Mouse (Mus musculus) forebrain, embryonic 13.5 days (tissue): ENCODE data around the gene Cers2. TPM values are rescaled to one million over a fixed set of nuclear protein-coding genes. Genes with fewer than 3 reads are reported as not detected.

Experiments used
- ATAC-seq: fragments of 200-750 bp; cut with Nextera tagmentation; 2 replicates; pipeline ENCODE4 v1.8.0; 2017
- H3K27ac ChIP-seq: fragments of 300-500 bp; sonication (generic); 2 replicates; pipeline ENCODE4 v1.5.1; 2015; ENCODE audit warnings: inconsistent platforms, mild to moderate bottlenecking, moderate library complexity
- H3K27me3 ChIP-seq: fragments of 300-500 bp; sonication (generic); 2 replicates; pipeline ENCODE4 v1.6.1; 2015; ENCODE audit warnings: mild to moderate bottlenecking, inconsistent platforms
- H3K36me3 ChIP-seq: fragments of 300-500 bp; sonication (generic); 2 replicates; pipeline ENCODE4 v1.6.1; 2015; ENCODE audit warnings: mild to moderate bottlenecking, inconsistent platforms; ENCODE audit not compliant: poor library complexity, severe bottlenecking
- H3K4me1 ChIP-seq: fragments of 300-500 bp; sonication (generic); 2 replicates; pipeline ENCODE4 v1.6.1; 2015; ENCODE audit warnings: inconsistent platforms
- H3K4me2 ChIP-seq: fragments of 300-500 bp; sonication (generic); 2 replicates; pipeline ENCODE4 v1.6.1; 2015; ENCODE audit warnings: inconsistent platforms, mild to moderate bottlenecking, moderate library complexity
- H3K4me3 ChIP-seq: fragments of 300-500 bp; sonication (generic); 2 replicates; pipeline ENCODE4 v1.5.1; 2015; ENCODE audit warnings: mild to moderate bottlenecking, inconsistent platforms
- H3K9ac ChIP-seq: fragments of 300-500 bp; sonication (generic); 2 replicates; pipeline ENCODE4 v1.6.1; 2015; ENCODE audit warnings: mild to moderate bottlenecking, inconsistent platforms
- H3K9me3 ChIP-seq: fragments of 300-500 bp; sonication (generic); replicated peaks from 2 replicates; pipeline ENCODE4 v1.6.1; 2016; ENCODE audit warnings: inconsistent platforms
- WGBS: fragments of 180-500 bp; shearing (Covaris S2); methylation state at CpG from one replicate; pipeline ENCODE4 v1.1.7; 2015; 5-methylcytosine and 5-hydroxymethylcytosine counted together
- polyA plus RNA-seq: library from polyadenylated mRNA; unstranded; fragments of >200 nt; fragmentation: Nextera tagmentation; extraction: Ambion mirVana; gene quantifications from 2 replicates; pipeline ENCODE4 v1.2.1, GENCODE M21; 2015

Gene Cers2
- polyA plus RNA-seq, 1 experiment from 2014 or later = 98.4 TPM

GRCm38 (mm10) chr3:95281216-95282126 lies 33.1 kb upstream of the Cers2 start, which contains the start of the genes Mindy1 and Prune1:
TSS of gene Mindy1 (plus strand) at chr3:95281345.
TSS of gene Prune1 (minus strand) at chr3:95282076.
- Histone ChIP-seq H3K9ac (peak within 1 kb of the TSS; percentile 87), H3K27me3 (no peaks in the 10 kb centered on the region), H3K27ac (peak within 1 kb of the TSS; percentile 96), H3K4me3 (peak within 1 kb of the TSS; percentile 67), H3K9me3 (no peaks in the 10 kb centered on the region), H3K4me1 (peaks cover 41% of the 10 kb centered on the region), H3K4me2 (peak within 1 kb of the TSS; percentile 83), H3K36me3 (0 out of 2 replicates have a peak, but pooled peaks cover 4% of the 10 kb centered on the region)
- ATAC-seq = peak; percentile 95
- under 1% methylated on average over 53 of the region's 53 CpGs for WGBS

DNA sequence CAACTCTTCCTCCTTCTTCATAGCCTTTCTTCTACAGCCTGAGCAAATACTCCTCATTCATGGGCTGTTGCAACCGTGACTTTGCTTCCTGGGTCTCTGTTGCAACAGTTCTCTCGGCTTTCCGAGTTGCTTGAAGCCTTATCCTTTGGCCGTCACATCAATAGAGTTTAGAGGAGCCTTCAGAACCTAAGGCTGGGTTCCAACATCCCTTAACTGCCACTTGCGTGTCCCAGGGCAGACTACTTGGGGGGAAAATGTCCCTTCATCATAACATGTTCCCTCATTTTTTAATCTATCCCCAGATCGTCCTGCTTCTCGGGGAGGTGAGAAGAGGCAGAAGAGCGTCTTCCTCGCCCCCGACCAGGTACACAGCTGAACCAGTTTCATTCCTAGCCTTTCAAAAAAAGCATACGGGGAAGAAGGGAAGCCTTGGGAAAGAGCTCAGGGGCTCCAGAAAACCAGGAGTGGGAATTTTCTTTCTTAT lies 32.2 kb upstream of the Cers2 start:
- H3K4me2 ChIP-seq = peak overlapping the region; percentile 83
- under 1% methylated on average over 11 of the region's 11 CpGs for WGBS
- 0 out of 2 replicates have a peak, but pooled peaks have one; percentile 8 for ATAC-seq

DNA sequence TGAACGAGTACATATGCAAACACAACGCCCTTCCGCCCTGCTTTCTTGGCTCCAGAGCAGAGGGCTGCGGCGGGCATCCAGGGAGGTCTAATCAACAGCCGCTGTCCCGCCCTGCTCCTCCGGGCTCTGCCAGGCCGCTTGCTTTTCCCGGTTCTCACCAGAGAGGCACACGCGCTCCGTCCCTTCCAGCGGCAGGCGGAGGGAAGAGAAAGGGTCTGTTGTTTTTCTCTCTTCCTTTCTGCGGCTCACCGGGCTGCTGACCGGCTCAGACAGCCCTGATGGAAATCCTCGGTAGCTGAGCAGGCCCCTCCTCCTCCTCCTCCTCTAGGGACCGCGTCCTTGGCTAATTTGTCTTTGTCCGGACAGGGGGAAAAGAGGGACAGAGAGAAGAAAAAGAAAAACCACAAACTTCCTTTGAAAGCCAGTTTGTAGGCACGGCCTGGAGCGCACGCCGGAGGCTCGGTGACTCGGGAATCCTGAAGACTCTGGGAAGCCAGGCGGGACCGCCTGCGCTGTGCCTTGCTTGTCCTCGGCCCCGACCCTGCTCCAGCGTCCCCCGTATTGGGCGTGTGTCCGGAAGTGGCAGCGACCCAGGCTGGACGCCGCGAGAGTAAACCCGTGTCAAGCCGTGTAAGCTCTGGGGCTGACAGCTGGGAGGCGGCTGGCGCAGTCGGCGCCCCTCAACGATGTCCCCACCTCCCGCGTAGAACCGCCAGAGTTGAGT lies 31.6 kb upstream of the Cers2 start:
- under 1% methylated on average over 49 of the region's 51 CpGs for WGBS
- H3K4me2 ChIP-seq = peak overlapping the region; percentile 83
- H3K36me3 ChIP-seq = peaks cover 15% of the 10 kb centered on the region
- peak; percentile 73 for ATAC-seq
- H3K4me1 ChIP-seq = peaks cover 41% of the 10 kb centered on the region
- no peaks in the 10 kb centered on the region for H3K9me3 ChIP-seq
- H3K9ac ChIP-seq = peak overlapping the region; percentile 87
- H3K27ac ChIP-seq = peak overlapping the region; percentile 96
- H3K27me3 ChIP-seq = no peaks in the 10 kb centered on the region
- peak overlapping the region; percentile 67 for H3K4me3 ChIP-seq

More for the DNA sequence above, 32.2 kb upstream of the Cers2 start:
- Histone ChIP-seq H3K36me3 (peaks cover 9% of the 10 kb centered on the region; the same call in 1 of the 2 replicates), H3K4me1 (peaks cover 41% of the 10 kb centered on the region), H3K27ac (peak overlapping the region; percentile 96), H3K27me3 (no peaks in the 10 kb centered on the region), H3K4me3 (peak overlapping the region; percentile 67), H3K9me3 (no peaks in the 10 kb centered on the region), H3K9ac (peak overlapping the region; percentile 87)

GRCm38 (mm10) chr3:95283589-95283941 lies 31.0 kb upstream of the Cers2 start:
- Histone ChIP-seq H3K9ac (peak overlapping the region; percentile 87), H3K9me3 (no peaks in the 10 kb centered on the region), H3K36me3 (peaks cover 16% of the 10 kb centered on the region), H3K27me3 (no peaks in the 10 kb centered on the region), H3K4me3 (peak overlapping the region; percentile 67), H3K4me1 (peaks cover 41% of the 10 kb centered on the region), H3K4me2 (peak overlapping the region; percentile 83), H3K27ac (peak overlapping the region; percentile 96)
- ATAC-seq = no peak
- WGBS = 1% methylated on average over 7 of the region's 7 CpGs

DNA sequence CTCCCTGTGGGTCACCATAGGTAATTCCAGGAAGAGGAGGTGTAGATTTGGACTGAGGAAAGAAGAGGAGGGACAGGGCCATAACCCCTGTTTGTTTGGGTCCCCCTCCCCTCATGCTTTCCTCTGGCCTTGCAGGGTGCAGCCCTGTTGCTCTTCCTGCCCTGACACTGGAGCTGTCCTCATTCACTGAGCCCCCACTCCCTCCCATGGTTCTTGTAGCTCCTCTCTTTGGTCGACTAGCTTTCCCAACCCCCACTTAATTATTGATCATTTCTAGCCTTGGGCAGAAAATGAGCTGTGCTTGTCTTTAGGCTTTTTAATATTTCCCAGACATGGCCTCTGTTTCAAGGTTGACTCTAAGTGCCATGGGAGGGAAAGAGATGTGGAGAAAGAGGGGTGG lies 30.5 kb upstream of the Cers2 start:
- peaks cover 41% of the 10 kb centered on the region for H3K4me1 ChIP-seq
- H3K27me3 ChIP-seq = no peaks in the 10 kb centered on the region
- H3K9ac ChIP-seq = peak overlapping the region; percentile 87
- H3K27ac ChIP-seq = no peak overlapping the region
- H3K4me3 ChIP-seq = peak overlapping the region; percentile 67
- peak overlapping the region; percentile 83 for H3K4me2 ChIP-seq
- WGBS = 26% methylated on average over 1 of the region's 1 CpGs
- H3K9me3 ChIP-seq = no peaks in the 10 kb centered on the region
- peaks cover 21% of the 10 kb centered on the region for H3K36me3 ChIP-seq
- no peak for ATAC-seq

- peaks cover 26% of the 10 kb centered on the region for H3K36me3 ChIP-seq
Observed at GRCm38 (mm10) chr3:95284501-95285281, 29.9 kb upstream of the Cers2 start.

GRCm38 (mm10) chr3:95285390-95285789 lies 29.2 kb upstream of the Cers2 start:
- Histone ChIP-seq H3K4me2 (no peak overlapping the region), H3K9ac (no peak overlapping the region), H3K4me1 (peaks cover 36% of the 10 kb centered on the region), H3K27ac (no peak overlapping the region), H3K9me3 (no peaks in the 10 kb centered on the region), H3K36me3 (peaks cover 30% of the 10 kb centered on the region), H3K27me3 (no peaks in the 10 kb centered on the region), H3K4me3 (no peak overlapping the region)
- no peak for ATAC-seq
- 94% methylated on average over 5 of the region's 5 CpGs for WGBS

More at GRCm38 (mm10) chr3:95284501-95285281, 29.9 kb upstream of the Cers2 start:
- WGBS = 89% methylated on average over 12 of the region's 12 CpGs
- Histone ChIP-seq H3K27me3 (no peaks in the 10 kb centered on the region), H3K4me2 (peak overlapping the region; percentile 83), H3K9me3 (no peaks in the 10 kb centered on the region), H3K4me3 (0 out of 2 replicates have a peak overlapping the region, but pooled peaks have one; percentile 67), H3K27ac (no peak overlapping the region), H3K4me1 (peaks cover 40% of the 10 kb centered on the region), H3K9ac (no peak overlapping the region; the same call in 1 of the 2 replicates)
- ATAC-seq = no peak

GRCm38 (mm10) chr3:95286011-95286410 lies 28.6 kb upstream of the Cers2 start:
- H3K36me3 ChIP-seq = peaks cover 36% of the 10 kb centered on the region
- peaks cover 30% of the 10 kb centered on the region for H3K4me1 ChIP-seq
- no peak overlapping the region for H3K4me2 ChIP-seq
- no peak overlapping the region for H3K27ac ChIP-seq
- no peak overlapping the region for H3K9ac ChIP-seq
- no peak for ATAC-seq
- H3K9me3 ChIP-seq = no peaks in the 10 kb centered on the region
- no peak overlapping the region for H3K4me3 ChIP-seq
- no peaks in the 10 kb centered on the region for H3K27me3 ChIP-seq
- 74% methylated on average over 5 of the region's 5 CpGs for WGBS

GRCm38 (mm10) chr3:95286510-95286909 lies 28.1 kb upstream of the Cers2 start:
- ATAC-seq = no peak
- Histone ChIP-seq H3K9ac (no peak overlapping the region), H3K27ac (no peak overlapping the region), H3K9me3 (no peaks in the 10 kb centered on the region), H3K4me3 (no peak overlapping the region), H3K27me3 (no peaks in the 10 kb centered on the region), H3K36me3 (peaks cover 41% of the 10 kb centered on the region), H3K4me2 (no peak overlapping the region), H3K4me1 (peaks cover 30% of the 10 kb centered on the region)
- 89% methylated on average over 7 of the region's 7 CpGs for WGBS

GRCm38 (mm10) chr3:95287541-95287940 lies 27.1 kb upstream of the Cers2 start:
- H3K9me3 ChIP-seq = no peaks in the 10 kb centered on the region
- H3K27ac ChIP-seq = no peak overlapping the region
- peaks cover 23% of the 10 kb centered on the region for H3K4me1 ChIP-seq
- ATAC-seq = no peak
- no peak overlapping the region for H3K4me3 ChIP-seq
- H3K4me2 ChIP-seq = no peak overlapping the region
- no peak overlapping the region for H3K9ac ChIP-seq
- H3K36me3 ChIP-seq = peaks cover 52% of the 10 kb centered on the region
- no peaks in the 10 kb centered on the region for H3K27me3 ChIP-seq
- WGBS = 81% methylated on average over 3 of the region's 3 CpGs

DNA sequence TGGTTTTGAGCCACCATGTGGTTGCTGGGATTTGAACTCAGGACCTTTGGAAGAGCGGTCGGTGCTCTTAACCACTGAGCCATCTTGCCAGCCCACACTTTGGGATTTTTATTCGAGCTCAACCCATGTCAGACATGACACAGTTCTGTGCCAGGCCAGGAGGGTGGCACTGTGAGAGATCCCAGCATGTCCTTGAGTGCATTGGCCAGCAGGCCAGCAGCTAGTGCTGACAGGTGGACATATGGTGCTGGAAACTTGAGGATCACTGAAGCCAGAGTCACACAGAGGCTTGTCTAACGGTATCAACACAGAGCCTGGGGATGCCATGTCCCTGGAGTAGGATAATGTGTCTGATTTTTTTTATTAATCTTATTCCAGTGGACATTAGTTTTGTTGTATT lies 25.2 kb upstream of the Cers2 start:
- 94% methylated on average over 4 of the region's 4 CpGs for WGBS
- H3K4me3 ChIP-seq = no peak overlapping the region

More for the DNA sequence above, 25.2 kb upstream of the Cers2 start:
- Histone ChIP-seq H3K9ac (no peak overlapping the region), H3K9me3 (no peaks in the 10 kb centered on the region), H3K4me1 (peaks cover 12% of the 10 kb centered on the region), H3K36me3 (peaks cover 70% of the 10 kb centered on the region), H3K4me2 (no peak overlapping the region), H3K27me3 (no peaks in the 10 kb centered on the region), H3K27ac (no peak overlapping the region)
- no peak for ATAC-seq
